Mouse (Mus musculus): ENCODE measurements at regions not wholly inside any gene's neighbourhood (a gene's known extent, or its start where the extent isn't known, plus 50 kb on each side); places are given as distances from the start of the nearest gene placed in this dataset.

DNA sequence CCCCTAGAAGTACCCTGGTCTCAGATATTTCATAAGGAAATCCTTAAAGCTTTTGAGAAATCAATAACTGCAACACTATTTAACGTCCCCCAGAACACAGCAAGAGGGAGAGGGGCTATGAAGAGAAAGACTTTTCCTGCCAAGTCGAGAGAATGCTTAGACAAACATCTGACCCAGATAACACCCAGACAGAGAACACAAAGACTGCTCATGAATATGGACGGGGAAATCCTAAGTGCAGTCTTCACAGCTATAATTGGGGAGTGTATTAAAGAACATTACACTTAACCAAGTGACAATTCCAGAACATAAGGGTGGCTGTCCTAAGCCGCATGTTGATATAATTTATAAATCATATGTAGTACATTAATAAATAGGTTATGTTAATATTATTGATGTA lies 103.3 kb upstream of the Dyrk2 start:
- Histone ChIP-seq H3K27me3 (ENCODE audit: insufficient read depth, low read length) (peaks cover 14% of the 10 kb centered on the region), H3K4me1 (replicated peaks; ENCODE audit: low read depth, low read length) (peaks cover 5% of the 10 kb centered on the region), H3K36me3 (ENCODE audit: insufficient read depth, low read length) (no peaks in the 10 kb centered on the region), H3K4me3 (replicated peaks; ENCODE audit: low read length) (no peak overlapping the region), H3K9me3 (ENCODE audit: low read length) (peaks cover 9% of the 10 kb centered on the region)
- TF ChIP-seq POU5F1 (IDR thresholded peaks at IDR 0.05; ENCODE audit: borderline replicate concordance, low read length) (no peak), CTCF (conservative IDR thresholded peaks at IDR 0.05; ENCODE audit: low read length) (no peak), NANOG (IDR thresholded peaks at IDR 0.05; ENCODE audit: borderline replicate concordance, low read length) (no peak)

DNA sequence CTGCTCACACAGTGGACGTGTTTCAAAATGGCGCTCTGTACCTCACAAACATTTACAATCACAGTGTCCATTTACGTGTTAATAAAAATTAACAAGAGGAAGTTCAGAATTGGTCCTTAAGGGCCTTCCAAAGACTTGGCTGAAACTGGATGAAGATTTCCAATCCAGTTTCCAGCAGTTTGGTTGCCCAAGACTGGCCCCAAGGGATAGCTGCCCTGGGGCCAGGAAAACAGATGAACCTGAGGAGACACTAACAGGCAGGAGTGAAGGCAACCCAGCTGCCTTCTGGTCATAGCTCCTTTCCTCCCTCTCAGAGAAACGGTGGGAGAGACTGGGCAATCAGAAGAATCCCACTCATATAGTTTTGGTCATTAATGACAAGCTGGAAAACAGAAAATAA lies 102.6 kb upstream of the Dyrk2 start:
- Histone ChIP-seq H3K4me3 (replicated peaks; ENCODE audit: low read length) (no peak overlapping the region), H3K27me3 (ENCODE audit: insufficient read depth, low read length) (peaks cover 13% of the 10 kb centered on the region; the same call in 1 of the 2 replicates), H3K36me3 (ENCODE audit: insufficient read depth, low read length) (no peaks in the 10 kb centered on the region), H3K9me3 (ENCODE audit: low read length) (peaks cover 10% of the 10 kb centered on the region), H3K4me1 (replicated peaks; ENCODE audit: low read depth, low read length) (no peaks in the 10 kb centered on the region)
- TF ChIP-seq POU5F1 (IDR thresholded peaks at IDR 0.05; ENCODE audit: borderline replicate concordance, low read length) (no peak), NANOG (IDR thresholded peaks at IDR 0.05; ENCODE audit: borderline replicate concordance, low read length) (no peak), CTCF (conservative IDR thresholded peaks at IDR 0.05; ENCODE audit: low read length) (no peak)

DNA sequence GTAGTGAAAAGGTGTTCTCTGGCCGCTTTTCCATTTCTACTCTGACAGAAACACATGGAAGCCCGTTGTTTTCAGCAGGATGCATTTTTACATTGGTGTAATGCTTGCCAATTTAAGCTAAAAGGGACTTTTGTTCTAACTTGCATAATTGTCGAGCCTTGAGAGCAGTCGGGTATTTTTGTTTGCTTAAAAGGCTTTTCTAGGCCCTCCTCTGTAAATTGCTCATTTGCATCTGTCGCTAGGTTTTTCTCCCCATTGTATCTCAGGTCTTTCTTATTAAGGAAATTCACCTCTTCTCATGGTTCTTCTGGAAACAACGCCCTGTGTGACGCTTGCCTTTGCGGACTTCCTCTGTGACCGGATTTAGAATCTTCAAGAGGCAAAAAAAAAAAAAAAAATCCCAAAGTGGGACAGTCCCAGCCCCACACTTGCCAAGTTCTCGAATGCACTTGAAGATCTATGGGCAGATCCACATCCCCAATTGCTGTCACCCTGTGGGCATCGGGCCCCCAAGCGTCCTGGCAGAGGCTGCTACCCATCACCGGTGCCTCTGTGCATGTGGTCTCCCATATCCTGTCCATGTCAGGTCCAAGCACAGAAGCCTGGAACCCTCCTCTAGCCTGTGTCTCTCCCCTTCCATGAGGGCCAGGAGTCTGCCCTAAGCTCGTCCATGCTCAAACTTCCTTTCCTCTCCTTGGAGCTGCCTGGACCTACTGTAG lies 100.6 kb upstream of the Dyrk2 start:
- H3K4me3 ChIP-seq (replicated peaks; ENCODE audit: low read length) = no peak overlapping the region
- peaks cover 10% of the 10 kb centered on the region for H3K9me3 ChIP-seq (ENCODE audit: low read length)
- H3K36me3 ChIP-seq (ENCODE audit: insufficient read depth, low read length) = no peaks in the 10 kb centered on the region
- H3K4me1 ChIP-seq (replicated peaks; ENCODE audit: low read depth, low read length) = no peaks in the 10 kb centered on the region
- TF ChIP-seq CTCF (conservative IDR thresholded peaks at IDR 0.05; ENCODE audit: low read length) (no peak), NANOG (IDR thresholded peaks at IDR 0.05; ENCODE audit: borderline replicate concordance, low read length) (no peak), POU5F1 (IDR thresholded peaks at IDR 0.05; ENCODE audit: borderline replicate concordance, low read length) (no peak)
- no peaks in the 10 kb centered on the region for H3K27me3 ChIP-seq (ENCODE audit: insufficient read depth, low read length)

DNA sequence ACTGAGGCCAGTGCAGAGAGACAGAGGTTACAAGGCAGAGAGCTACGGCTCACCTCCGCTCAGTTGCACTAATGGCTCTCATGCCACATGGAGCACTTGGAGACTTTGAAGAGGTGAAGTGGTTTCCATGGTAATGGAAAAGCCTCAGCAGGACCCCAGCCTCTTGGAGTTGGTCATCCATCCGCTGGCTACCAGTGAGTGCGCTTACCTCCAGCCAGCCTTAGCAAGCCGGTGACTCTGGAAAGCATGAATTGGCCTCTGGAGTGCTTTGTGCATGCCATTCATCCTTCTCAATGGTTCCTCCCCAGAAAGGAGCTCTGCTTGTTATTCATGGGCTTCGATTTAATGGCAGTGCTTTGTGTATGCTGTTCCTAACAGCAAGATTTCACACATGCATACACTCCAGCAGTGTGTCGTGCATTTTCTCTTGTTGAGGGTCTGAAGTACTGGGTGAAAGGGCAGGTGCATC lies 91.7 kb upstream of the Dyrk2 start:
- TF ChIP-seq NANOG (IDR thresholded peaks at IDR 0.05; ENCODE audit: borderline replicate concordance, low read length) (peak; percentile 49; the same call in 1 of the 2 replicates), POU5F1 (IDR thresholded peaks at IDR 0.05; ENCODE audit: borderline replicate concordance, low read length) (no peak)
- Histone ChIP-seq H3K9me3 (ENCODE audit: low read length) (no peaks in the 10 kb centered on the region), H3K4me3 (replicated peaks; ENCODE audit: low read length) (no peak overlapping the region), H3K4me1 (replicated peaks; ENCODE audit: low read depth, low read length) (no peaks in the 10 kb centered on the region), H3K36me3 (ENCODE audit: insufficient read depth, low read length) (no peaks in the 10 kb centered on the region), H3K27me3 (ENCODE audit: insufficient read depth, low read length) (no peaks in the 10 kb centered on the region)

DNA sequence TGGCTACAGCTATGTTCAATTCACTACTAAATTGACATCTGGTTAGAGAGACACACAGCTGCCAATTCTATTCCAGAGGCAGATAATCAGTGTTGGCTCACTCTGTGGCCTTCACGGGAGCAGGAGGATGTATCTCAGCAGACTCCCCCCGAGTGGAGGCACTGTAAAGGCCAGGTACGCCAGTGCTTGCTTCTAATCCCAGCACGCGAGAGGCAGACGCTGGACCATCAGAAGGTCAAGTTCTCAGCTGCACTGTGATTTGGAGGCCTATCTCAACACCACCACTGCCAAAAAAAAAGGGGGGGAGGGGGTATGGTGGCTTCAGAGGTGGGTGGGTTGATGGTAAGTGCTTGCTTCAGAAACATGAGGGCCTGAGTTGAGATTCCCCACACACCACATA lies 90.1 kb upstream of the Dyrk2 start:
- TF ChIP-seq CTCF (conservative IDR thresholded peaks at IDR 0.05; ENCODE audit: low read length) (no peak), POU5F1 (IDR thresholded peaks at IDR 0.05; ENCODE audit: borderline replicate concordance, low read length) (no peak), NANOG (IDR thresholded peaks at IDR 0.05; ENCODE audit: borderline replicate concordance, low read length) (no peak)
- Histone ChIP-seq H3K9me3 (ENCODE audit: low read length) (no peaks in the 10 kb centered on the region), H3K4me3 (replicated peaks; ENCODE audit: low read length) (no peak overlapping the region), H3K27me3 (ENCODE audit: insufficient read depth, low read length) (no peaks in the 10 kb centered on the region), H3K4me1 (replicated peaks; ENCODE audit: low read depth, low read length) (no peaks in the 10 kb centered on the region), H3K36me3 (ENCODE audit: insufficient read depth, low read length) (no peaks in the 10 kb centered on the region)

DNA sequence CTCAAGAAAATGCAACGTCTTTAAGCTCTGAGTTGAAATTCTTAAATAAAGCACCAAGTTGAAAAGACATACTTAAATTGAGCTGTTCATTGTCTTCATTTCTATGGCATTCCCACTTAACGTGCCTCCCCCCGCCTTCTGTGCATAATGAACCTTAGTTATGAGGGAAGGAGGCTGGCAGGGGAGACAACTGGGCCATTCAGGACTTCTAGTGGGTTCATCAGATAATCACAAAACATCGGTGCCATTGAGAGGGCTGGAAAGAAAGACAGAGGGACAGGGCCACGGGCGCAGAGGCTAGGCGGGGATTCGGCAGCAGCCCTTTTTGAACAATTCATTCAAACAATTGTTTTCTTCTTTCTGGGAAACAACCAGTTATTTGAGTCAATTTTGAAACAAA lies 89.6 kb upstream of the Dyrk2 start:
- TF ChIP-seq POU5F1 (IDR thresholded peaks at IDR 0.05; ENCODE audit: borderline replicate concordance, low read length) (no peak), NANOG (IDR thresholded peaks at IDR 0.05; ENCODE audit: borderline replicate concordance, low read length) (no peak)

DNA sequence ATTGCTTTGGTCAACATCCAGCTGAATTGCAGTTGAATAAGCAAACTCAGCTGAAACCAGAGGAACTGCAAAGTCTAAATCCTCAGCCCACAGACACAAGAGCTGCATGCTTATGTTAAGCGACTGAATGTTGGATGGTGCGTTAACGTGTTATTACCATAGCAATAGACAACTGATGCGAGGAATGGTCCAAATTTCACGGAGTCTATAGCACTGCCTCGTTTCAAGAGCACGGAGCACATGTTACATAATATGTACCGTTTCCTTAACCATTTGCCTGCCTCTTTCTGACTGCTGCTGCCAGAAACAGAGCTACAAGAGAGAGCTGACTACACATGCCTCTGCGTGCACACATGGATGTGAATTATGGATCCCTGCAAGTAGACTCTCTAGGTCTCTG lies 86.3 kb upstream of the Dyrk2 start:
- H3K27me3 ChIP-seq (ENCODE audit: insufficient read depth, low read length) = no peaks in the 10 kb centered on the region
- no peaks in the 10 kb centered on the region for H3K36me3 ChIP-seq (ENCODE audit: insufficient read depth, low read length)
- H3K4me1 ChIP-seq (replicated peaks; ENCODE audit: low read depth, low read length) = no peaks in the 10 kb centered on the region
- no peak for TF ChIP-seq NANOG (IDR thresholded peaks at IDR 0.05; ENCODE audit: borderline replicate concordance, low read length)
- TF ChIP-seq POU5F1 (IDR thresholded peaks at IDR 0.05; ENCODE audit: borderline replicate concordance, low read length) = no peak
- TF ChIP-seq CTCF (conservative IDR thresholded peaks at IDR 0.05; ENCODE audit: low read length) = no peak
- H3K9me3 ChIP-seq (ENCODE audit: low read length) = no peaks in the 10 kb centered on the region
- no peak overlapping the region for H3K4me3 ChIP-seq (replicated peaks; ENCODE audit: low read length)

More for the DNA sequence above, 89.6 kb upstream of the Dyrk2 start:
- Histone ChIP-seq H3K36me3 (ENCODE audit: insufficient read depth, low read length) (no peaks in the 10 kb centered on the region), H3K27me3 (ENCODE audit: insufficient read depth, low read length) (no peaks in the 10 kb centered on the region), H3K9me3 (ENCODE audit: low read length) (no peaks in the 10 kb centered on the region), H3K4me1 (replicated peaks; ENCODE audit: low read depth, low read length) (no peaks in the 10 kb centered on the region), H3K4me3 (replicated peaks; ENCODE audit: low read length) (no peak overlapping the region)

DNA sequence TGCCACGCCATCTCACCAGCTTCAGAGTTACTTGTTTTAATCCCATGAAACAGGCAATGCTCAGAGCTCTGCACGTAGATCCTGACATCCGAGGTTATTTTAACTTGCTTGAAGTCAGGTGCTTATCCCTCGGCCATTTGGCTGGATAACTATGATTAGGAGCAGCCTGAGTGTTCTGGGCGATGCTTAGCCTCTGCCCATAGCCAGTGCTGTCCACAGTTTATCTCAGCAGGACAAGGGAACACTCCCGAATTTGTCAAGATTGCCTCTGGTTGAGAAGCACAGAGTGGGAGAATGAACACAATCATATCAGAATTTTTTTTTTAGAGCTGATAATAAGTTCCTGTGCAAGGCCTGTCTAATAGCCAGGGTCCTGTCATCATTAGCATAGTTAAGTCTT lies 83.4 kb upstream of the Dyrk2 start:
- no peaks in the 10 kb centered on the region for H3K4me1 ChIP-seq (replicated peaks; ENCODE audit: low read depth, low read length)
- no peaks in the 10 kb centered on the region for H3K27me3 ChIP-seq (ENCODE audit: insufficient read depth, low read length)
- TF ChIP-seq NANOG (IDR thresholded peaks at IDR 0.05; ENCODE audit: borderline replicate concordance, low read length) (no peak), POU5F1 (IDR thresholded peaks at IDR 0.05; ENCODE audit: borderline replicate concordance, low read length) (no peak), CTCF (conservative IDR thresholded peaks at IDR 0.05; ENCODE audit: low read length) (no peak)
- no peaks in the 10 kb centered on the region for H3K9me3 ChIP-seq (ENCODE audit: low read length)
- no peak overlapping the region for H3K4me3 ChIP-seq (replicated peaks; ENCODE audit: low read length)
- no peaks in the 10 kb centered on the region for H3K36me3 ChIP-seq (ENCODE audit: insufficient read depth, low read length)

DNA sequence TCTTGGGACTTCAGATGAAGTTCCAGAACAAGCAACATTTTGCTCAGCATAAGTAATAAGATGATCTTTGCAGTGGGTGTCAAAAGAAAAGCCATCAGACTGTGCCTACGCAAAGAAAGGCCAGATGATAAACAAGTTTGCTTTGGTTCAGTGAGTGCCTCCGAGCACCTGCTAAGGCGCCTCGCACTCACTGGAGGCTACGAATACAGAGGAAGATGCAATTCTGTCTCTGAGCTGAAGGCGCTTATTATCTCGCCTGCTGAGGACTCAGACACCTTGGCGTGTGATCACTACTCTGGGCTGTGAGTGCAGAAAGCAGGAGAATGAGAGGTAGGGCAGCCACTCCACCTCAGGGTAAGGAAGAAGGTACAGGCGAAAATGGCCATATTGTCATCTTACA lies 82.7 kb upstream of the Dyrk2 start:
- no peak for TF ChIP-seq NANOG (IDR thresholded peaks at IDR 0.05; ENCODE audit: borderline replicate concordance, low read length)
- TF ChIP-seq POU5F1 (IDR thresholded peaks at IDR 0.05; ENCODE audit: borderline replicate concordance, low read length) = no peak
- no peak for TF ChIP-seq CTCF (conservative IDR thresholded peaks at IDR 0.05; ENCODE audit: low read length)
- Histone ChIP-seq H3K9me3 (ENCODE audit: low read length) (no peaks in the 10 kb centered on the region), H3K4me1 (replicated peaks; ENCODE audit: low read depth, low read length) (no peaks in the 10 kb centered on the region), H3K36me3 (ENCODE audit: insufficient read depth, low read length) (no peaks in the 10 kb centered on the region), H3K4me3 (replicated peaks; ENCODE audit: low read length) (no peak overlapping the region), H3K27me3 (ENCODE audit: insufficient read depth, low read length) (no peaks in the 10 kb centered on the region)

All from E14TG2a.4 (cell line).